Comparison of ENCODE assay signal across 23 mouse cellular contexts in genomic region chr2:71349511-71349910, GRCm38 (mm10). TPM values are rescaled to one million over a fixed set of nuclear protein-coding genes. Genes with fewer than 3 reads are reported as not detected.
DNase-seq lines count a peak whose midpoint lies in the region; ATAC-seq and TF ChIP-seq lines count a peak whose summit lies in the region.
"Had no signal": no experiment of that assay in that cellular context is flagged by ENCODE, and none has a peak within 500 bp of the region (broad histone marks: within the 10 kb centered on the region; RNA-seq: fewer than 3 reads in every experiment).

No protein-coding gene starts in this region.

- WGBS in heart, embryonic 11.5 days (ENCODE audit: insufficient replicate concordance): 74% methylated on average over 2 of the region's 2 CpGs
- WGBS in hindbrain, embryonic 14.5 days: 89% methylated on average over 2 of the region's 2 CpGs
- WGBS in forebrain, postnatal 0 days: 80% methylated on average over 2 of the region's 2 CpGs

- peak; percentile 29 for DNase-seq in adrenal gland, postnatal 14 days
- no peak for DNase-seq in adrenal gland, postnatal 36 days
- peak; percentile 59 for DNase-seq in heart, adult 11 months
- DNase-seq in ES-CJ7 (ENCODE audit: low read depth, low spot score): peak; percentile 56
- no peak for DNase-seq in hindbrain, embryonic 14.5 days (ENCODE audit: low spot score)
- DNase-seq in forebrain, postnatal 0 days: no peak
- DNase-seq: cerebellum, adult 11 months; cerebellum, adult 8-10 months; cerebellum, postnatal 14 days; gastrocnemius, postnatal 10 days; heart, adult 18-20 months; heart, postnatal 14 days; heart, postnatal 4 days; kidney, adult 2 months had no signal

- H3K4me1 ChIP-seq in heart, embryonic 11.5 days (ENCODE audit: control insufficient read depth, insufficient read depth, low read length): peaks cover 8% of the 10 kb centered on the region
- H3K4me1 ChIP-seq in hindbrain, embryonic 14.5 days (replicated peaks; ENCODE audit: control insufficient read depth, insufficient read depth, low read length): no peaks in the 10 kb centered on the region
- H3K4me1 ChIP-seq in forebrain, postnatal 0 days (ENCODE audit: insufficient read depth): no peaks in the 10 kb centered on the region
- H3K4me1 ChIP-seq: forebrain, embryonic 13.5 days had no signal

- no peaks in the 10 kb centered on the region for H3K36me3 ChIP-seq in heart, embryonic 11.5 days (ENCODE audit: control insufficient read depth, insufficient read depth, low read length)
- H3K36me3 ChIP-seq in hindbrain, embryonic 14.5 days (replicated peaks; ENCODE audit: control insufficient read depth, insufficient read depth): no peaks in the 10 kb centered on the region; the same call in 1 of the 2 replicates
- no peaks in the 10 kb centered on the region for H3K36me3 ChIP-seq in forebrain, postnatal 0 days (ENCODE audit: insufficient read depth)
- H3K36me3 ChIP-seq: forebrain, embryonic 10.5 days; hindbrain, embryonic 15.5 days had no signal

- no peaks in the 10 kb centered on the region for H3K27me3 ChIP-seq in heart, embryonic 11.5 days (ENCODE audit: control insufficient read depth, insufficient read depth, low read length)
- no peaks in the 10 kb centered on the region for H3K27me3 ChIP-seq in hindbrain, embryonic 14.5 days (ENCODE audit: control insufficient read depth, insufficient read depth, low read length)
- no peaks in the 10 kb centered on the region for H3K27me3 ChIP-seq in forebrain, postnatal 0 days (ENCODE audit: insufficient read depth, low read length)
- H3K27me3 ChIP-seq: forebrain, embryonic 13.5 days; heart, embryonic 13.5 days; hindbrain, embryonic 15.5 days had no signal

- ATAC-seq in heart, embryonic 11.5 days (replicated peaks; ENCODE audit: insufficient number of reproducible peaks, low FRiP score, low TSS enrichment): no peak
- ATAC-seq in hindbrain, embryonic 14.5 days (ENCODE audit: low FRiP score): no peak
- no peak for ATAC-seq in forebrain, postnatal 0 days
- ATAC-seq: CD4-positive, CD25-positive, alpha-beta regulatory T cell, adult 4 months; forebrain, embryonic 13.5 days; forebrain, embryonic 16.5 days; intestine, postnatal 0 days had no signal

- TF ChIP-seq CTCF in forebrain, postnatal 0 days (IDR thresholded peaks at IDR 0.05; ENCODE audit: low read depth): no peak

- H3K4me3 ChIP-seq in heart, embryonic 11.5 days (ENCODE audit: low read depth, low read length): no peak overlapping the region
- no peak overlapping the region for H3K4me3 ChIP-seq in hindbrain, embryonic 14.5 days (replicated peaks; ENCODE audit: low read length)
- H3K4me3 ChIP-seq in forebrain, postnatal 0 days (ENCODE audit: low read depth, low read length): no peak overlapping the region
- H3K4me3 ChIP-seq: forebrain, embryonic 10.5 days; forebrain, embryonic 13.5 days; heart, embryonic 13.5 days; hindbrain, embryonic 15.5 days had no signal

- H3K27ac ChIP-seq in heart, embryonic 11.5 days (ENCODE audit: low read depth, low read length): no peak overlapping the region
- no peak overlapping the region for H3K27ac ChIP-seq in hindbrain, embryonic 14.5 days
- no peak overlapping the region for H3K27ac ChIP-seq in forebrain, postnatal 0 days (ENCODE audit: low read depth, low read length)
- H3K27ac ChIP-seq: forebrain, embryonic 10.5 days; forebrain, embryonic 13.5 days; heart, embryonic 13.5 days; hindbrain, embryonic 15.5 days; kidney, postnatal 0 days had no signal

- no peaks in the 10 kb centered on the region for H3K9me3 ChIP-seq in heart, embryonic 11.5 days (replicated peaks; ENCODE audit: control insufficient read depth, low read length)
- no peaks in the 10 kb centered on the region for H3K9me3 ChIP-seq in hindbrain, embryonic 14.5 days (ENCODE audit: control insufficient read depth, low read length)
- H3K9me3 ChIP-seq in forebrain, postnatal 0 days (ENCODE audit: low read length): no peaks in the 10 kb centered on the region
- H3K9me3 ChIP-seq: forebrain, embryonic 10.5 days; forebrain, embryonic 13.5 days; heart, embryonic 13.5 days; hindbrain, embryonic 15.5 days had no signal

- no peak overlapping the region for H3K9ac ChIP-seq in heart, embryonic 11.5 days (ENCODE audit: low read depth, low read length)
- H3K9ac ChIP-seq in hindbrain, embryonic 14.5 days: no peak overlapping the region
- no peak overlapping the region for H3K9ac ChIP-seq in forebrain, postnatal 0 days
- H3K9ac ChIP-seq: forebrain, embryonic 13.5 days; heart, embryonic 13.5 days; hindbrain, embryonic 15.5 days had no signal

- H3K4me2 ChIP-seq in heart, embryonic 11.5 days: no peak overlapping the region
- H3K4me2 ChIP-seq in hindbrain, embryonic 14.5 days (replicated peaks): no peak overlapping the region
- no peak overlapping the region for H3K4me2 ChIP-seq in forebrain, postnatal 0 days (ENCODE audit: low read depth)
- H3K4me2 ChIP-seq: forebrain, embryonic 13.5 days; heart, embryonic 13.5 days; hindbrain, embryonic 15.5 days had no signal

RNA-seq across cellular contexts. Expression of gene Slc25a12, which starts 18.0 kb away (rescaled TPM):
- 64.9 and 73.7 TPM in 2 replicates for total RNA-seq in adrenal gland, postnatal 14 days (2021)
- total RNA-seq in adrenal gland, postnatal 36 days (2021): 100 to 1,000 TPM in 1 of 2 experiments, 10 to 100 TPM in 1; 53.6 to 106 TPM
- polyA plus RNA-seq in heart, embryonic 11.5 days (2014; fragmentation: Nextera tagmentation; extraction: Ambion mirVana): 86.9 and 94.7 TPM in 2 replicates
- 108 and 122 TPM in 2 replicates for polyA plus RNA-seq in hindbrain, embryonic 14.5 days (2014; fragmentation: Nextera tagmentation; extraction: Ambion mirVana)
- total RNA-seq in forebrain, postnatal 0 days (2014; rRNA removed): 94.7 and 116 TPM in 2 replicates
- polyA plus RNA-seq in forebrain, postnatal 0 days (2015; fragmentation: Nextera tagmentation; extraction: Ambion mirVana): 78.8 and 106 TPM in 2 replicates

RNA-seq across cellular contexts. Expression of gene Hat1, which starts 39.2 kb away (rescaled TPM):
- 37.7 and 40.1 TPM in 2 replicates for total RNA-seq in adrenal gland, postnatal 14 days (2021)
- total RNA-seq in adrenal gland, postnatal 36 days (2021): 10 to 100 TPM; 30.7 to 35.8 TPM
- polyA plus RNA-seq in heart, embryonic 11.5 days (2014; fragmentation: Nextera tagmentation; extraction: Ambion mirVana): 140 and 144 TPM in 2 replicates
- 50.6 and 52.7 TPM in 2 replicates for polyA plus RNA-seq in hindbrain, embryonic 14.5 days (2014; fragmentation: Nextera tagmentation; extraction: Ambion mirVana)
- total RNA-seq in forebrain, postnatal 0 days (2014; rRNA removed): 24.2 and 27.1 TPM in 2 replicates
- polyA plus RNA-seq in forebrain, postnatal 0 days (2015; fragmentation: Nextera tagmentation; extraction: Ambion mirVana): 34.5 and 37.1 TPM in 2 replicates

Comparison
In these comparisons a context has a peak if more than half of its experiments do, and no peak if none do; other contexts are left out.
1. DNase-seq: peak in adrenal gland, postnatal 14 days (single experiment), heart, adult 11 months (single experiment) and ES-CJ7 (single experiment); none in adrenal gland, postnatal 36 days (0 of 2), hindbrain, embryonic 14.5 days (single experiment) and forebrain, postnatal 0 days (single experiment).